Mouse (Mus musculus) lung, postnatal 0 days (tissue): ENCODE data around the gene Nt5c3.

Experiments
- CTCF ChIP-seq: IDR thresholded peaks from 2 replicates; pipeline ENCODE4 v1.5.1; 2016; ENCODE audit warnings: antibody characterized with exemption, mild to moderate bottlenecking
- EP300 ChIP-seq: IDR thresholded peaks from 2 replicates; pipeline ENCODE4 v1.6.1; 2016; ENCODE audit warnings: antibody characterized with exemption, mild to moderate bottlenecking, control low read depth

- no peak for TF ChIP-seq CTCF
- no peak for TF ChIP-seq EP300
These were observed 63.4 kb downstream of the Nt5c3 start for GRCm38 (mm10) chr6:56860205-56860848.
